Mouse (Mus musculus) bone marrow macrophage, adult 2 months (primary cell): ENCODE measurements around the gene Fasn.

Experiments used
- CTCF ChIP-seq: IDR thresholded peaks from 2 replicates; pipeline ENCODE4 v1.5.1; 2012; ENCODE audit warnings: low read depth, mild to moderate bottlenecking, low read length, moderate library complexity
- POLR2A ChIP-seq: IDR thresholded peaks from 2 replicates; pipeline ENCODE4 v1.6.1; 2012; ENCODE audit warnings: mild to moderate bottlenecking, low read depth, low read length, borderline replicate concordance

DNA sequence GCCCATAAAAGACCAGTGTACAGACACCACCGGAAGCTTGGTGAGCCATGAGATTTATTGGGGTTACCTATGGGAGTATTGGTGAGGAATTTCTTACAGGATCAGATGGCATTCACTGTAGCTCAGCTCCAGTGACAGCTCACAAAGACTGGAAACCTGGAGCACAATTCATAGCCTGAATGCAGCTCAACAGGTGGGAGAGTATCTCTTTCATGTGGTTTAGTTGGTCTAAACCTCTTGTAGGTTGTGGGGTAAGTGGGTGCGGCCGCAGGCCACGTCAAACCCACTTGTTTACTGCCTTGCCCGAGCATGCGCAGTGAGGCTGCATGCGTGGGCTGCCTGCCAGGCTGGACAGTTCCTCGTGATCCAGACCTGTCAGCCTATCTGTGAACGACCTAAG, 64.1 kb downstream of the Fasn start:
- TF ChIP-seq CTCF (no peak), POLR2A (no peak)
